ENCODE assay signal across 8 mouse cellular contexts in genomic region chr7:89632342-89633251, GRCm38 (mm10). TPM values are rescaled to one million over a fixed set of nuclear protein-coding genes. Genes with fewer than 3 reads are reported as not detected.
DNase-seq lines count a peak whose midpoint lies in the region; ATAC-seq lines count a peak whose summit lies in the region.

TSS of gene Me3 (plus strand) at chr7:89632392.

- no peak within 1 kb of the TSS for H3K27ac ChIP-seq in intestine, embryonic 14.5 days (ENCODE audit: low read depth)

- H3K4me3 ChIP-seq in erythroblast, embryonic 14.5 days (replicated peaks): peak within 1 kb of the TSS; percentile 7
- peak within 1 kb of the TSS; percentile 63 for H3K4me3 ChIP-seq in intestine, embryonic 14.5 days (ENCODE audit: low read depth, low read length)

- H3K9ac ChIP-seq in intestine, embryonic 14.5 days (ENCODE audit: low read length): peak within 1 kb of the TSS; percentile 58

- WGBS in intestine, embryonic 14.5 days: 5% methylated on average over 49 of the region's 49 CpGs

- no peaks in the 10 kb centered on the region for H3K4me1 ChIP-seq in erythroblast, embryonic 14.5 days (ENCODE audit: control insufficient read depth)
- no peaks in the 10 kb centered on the region for H3K4me1 ChIP-seq in intestine, embryonic 14.5 days (replicated peaks; ENCODE audit: control insufficient read depth, insufficient read depth, low read length)

- no peak for ATAC-seq in erythroblast, adult 5-6 weeks (replicated peaks; ENCODE audit: low FRiP score, poor library complexity, severe bottlenecking)
- ATAC-seq in intestine, embryonic 14.5 days (replicated peaks; ENCODE audit: low FRiP score, low TSS enrichment, low read depth): peak; percentile 73

- H3K4me2 ChIP-seq in intestine, embryonic 14.5 days (ENCODE audit: low read length): peak within 1 kb of the TSS; percentile 99

- H3K36me3 ChIP-seq in erythroblast, embryonic 14.5 days (ENCODE audit: control insufficient read depth): no peaks in the 10 kb centered on the region
- no peaks in the 10 kb centered on the region for H3K36me3 ChIP-seq in intestine, embryonic 14.5 days (ENCODE audit: control insufficient read depth, insufficient read depth, low read length)

- H3K27me3 ChIP-seq in erythroblast, embryonic 14.5 days (ENCODE audit: control insufficient read depth): peaks cover 9% of the 10 kb centered on the region
- 0 out of 2 replicates have a peak, but pooled peaks cover 4% of the 10 kb centered on the region for H3K27me3 ChIP-seq in intestine, embryonic 14.5 days (replicated peaks; ENCODE audit: control insufficient read depth, insufficient read depth, low read length)

- DNase-seq in embryo, embryonic 10.5 days (ENCODE audit: low spot score): peak; percentile 79
- DNase-seq in gastrocnemius, postnatal 25 days: peak; percentile 69
- DNase-seq in intestine, embryonic 14.5 days (ENCODE audit: low spot score): peak; percentile 79
- peak; percentile 42 to 65 for DNase-seq in left cerebral cortex, adult 9 months (ENCODE audit: low spot score in 2 of 2)
- peak; percentile 48 to 52 for DNase-seq in lung, postnatal 4 days
- DNase-seq in right cerebral cortex, postnatal 25 days: peak; percentile 64

- no peaks in the 10 kb centered on the region for H3K9me3 ChIP-seq in erythroblast, embryonic 14.5 days (ENCODE audit: control insufficient read depth, low read length)
- H3K9me3 ChIP-seq in intestine, embryonic 14.5 days (ENCODE audit: control insufficient read depth, low read length): no peaks in the 10 kb centered on the region

RNA-seq across cellular contexts. Expression of gene Me3, which starts in this region (rescaled TPM):
- polyA plus RNA-seq in erythroblast, embryonic 14.5 days (2012): 0.01 TPM in 1 of 2 replicates, not detected in the other
- not detected in 2 replicates for total RNA-seq in erythroblast, adult 5-6 weeks (2015; ENCODE audit: low replicate concordance)
- total RNA-seq in erythroblast, adult 5-6 weeks (2017; ENCODE audit: low replicate concordance): 0.14 and 0.26 TPM in 2 replicates
- total RNA-seq in gastrocnemius, postnatal 25 days (2021): 100 to 1,000 TPM; 106 TPM
- polyA plus RNA-seq in intestine, embryonic 14.5 days (2014; fragmentation: Nextera tagmentation; extraction: Ambion mirVana): 3.1 and 4.3 TPM in 2 replicates

Comparison
In these comparisons a context has a peak if more than half of its experiments do, and no peak if none do; other contexts are left out.
1. RNA of gene Me3 (total RNA-seq): 106 TPM in gastrocnemius, postnatal 25 days; 0.14 to 0.26 TPM in erythroblast, adult 5-6 weeks; every median in the first group is over 10 times any median in the second.
2. Peak in every context shown above with its lines, with median percentiles within 50 percentile points of each other: DNase-seq.